ENCODE assay signal across 11 mouse cellular contexts in the genomic region with DNA sequence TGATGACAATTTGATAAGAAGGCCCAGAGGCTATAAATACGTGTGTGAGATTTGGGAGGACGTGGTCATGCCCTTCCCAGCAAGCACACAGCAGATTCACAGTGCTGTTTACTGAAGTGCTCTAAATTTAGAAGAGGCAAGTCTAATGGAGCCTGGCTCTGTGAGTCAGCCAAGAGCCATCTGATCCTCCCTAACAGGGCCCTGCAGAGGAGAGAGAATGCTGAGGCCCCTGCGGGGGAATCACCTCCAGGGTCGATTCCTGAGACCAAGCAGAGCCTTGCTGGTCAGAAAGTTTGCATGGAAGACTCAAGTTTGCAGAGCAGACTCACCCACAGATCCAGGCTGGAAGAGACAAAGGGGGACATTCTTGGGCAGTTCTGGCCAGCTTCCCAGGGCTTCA. TPM values are rescaled to one million over a fixed set of nuclear protein-coding genes. Genes with fewer than 3 reads are reported as not detected.
DNase-seq lines count a peak whose midpoint lies in the region; ATAC-seq lines count a peak whose summit lies in the region.
"Had no signal": no experiment of that assay in that cellular context is flagged by ENCODE, and none has a peak within 500 bp of the region (broad histone marks: within the 10 kb centered on the region; RNA-seq: fewer than 3 reads in every experiment).

No protein-coding gene starts in this region.

- H3K27me3 ChIP-seq in lung, embryonic 15.5 days, result no peaks in the 10 kb centered on the region
- no peaks in the 10 kb centered on the region for H3K27me3 ChIP-seq in stomach, embryonic 14.5 days (ENCODE audit: control insufficient read depth, insufficient read depth, low read length)
- H3K27me3 ChIP-seq: midbrain, embryonic 15.5 days had no signal

- no peak overlapping the region for H3K4me3 ChIP-seq in lung, embryonic 15.5 days
- H3K4me3 ChIP-seq in stomach, embryonic 14.5 days (ENCODE audit: low read depth, low read length), result no peak overlapping the region
- H3K4me3 ChIP-seq: midbrain, embryonic 15.5 days had no signal

- H3K27ac ChIP-seq in lung, embryonic 15.5 days, result peak overlapping the region; percentile 71
- H3K27ac ChIP-seq in stomach, embryonic 14.5 days (ENCODE audit: low read length), result peak overlapping the region; percentile 76
- H3K27ac ChIP-seq: midbrain, embryonic 15.5 days had no signal

- no peak overlapping the region for H3K9ac ChIP-seq in lung, embryonic 15.5 days
- H3K9ac ChIP-seq in stomach, embryonic 14.5 days (replicated peaks; ENCODE audit: low read depth, low read length), result no peak overlapping the region
- H3K9ac ChIP-seq: midbrain, embryonic 15.5 days had no signal

- H3K4me2 ChIP-seq in lung, embryonic 15.5 days, result no peak overlapping the region
- H3K4me2 ChIP-seq in stomach, embryonic 14.5 days (replicated peaks; ENCODE audit: low read depth, low read length), result no peak overlapping the region
- H3K4me2 ChIP-seq: midbrain, embryonic 15.5 days had no signal

- peaks cover 18% of the 10 kb centered on the region for H3K4me1 ChIP-seq in lung, embryonic 15.5 days
- H3K4me1 ChIP-seq in stomach, embryonic 14.5 days (ENCODE audit: control insufficient read depth, insufficient read depth, low read length), result peaks cover 24% of the 10 kb centered on the region
- H3K4me1 ChIP-seq: midbrain, embryonic 15.5 days had no signal

- H3K9me3 ChIP-seq in lung, embryonic 15.5 days, result no peaks in the 10 kb centered on the region
- H3K9me3 ChIP-seq in stomach, embryonic 14.5 days (ENCODE audit: control insufficient read depth, low read depth, low read length), result no peaks in the 10 kb centered on the region
- H3K9me3 ChIP-seq: midbrain, embryonic 15.5 days had no signal

- ATAC-seq in lung, embryonic 15.5 days (ENCODE audit: borderline replicate concordance, extremely low read depth, low FRiP score, low TSS enrichment), result peak; percentile 75; the same call in 1 of the 2 replicates
- peak; percentile 76; the same call in 1 of the 2 replicates for ATAC-seq in stomach, embryonic 14.5 days (ENCODE audit: insufficient number of reproducible peaks, insufficient read depth, low FRiP score, low read depth)
- ATAC-seq in monocyte, adult 5-6 weeks (replicated peaks; ENCODE audit: insufficient number of reproducible peaks, low FRiP score, low TSS enrichment, poor library complexity, severe bottlenecking), result no peak
- ATAC-seq: forebrain, embryonic 14.5 days; midbrain, embryonic 15.5 days had no signal

- WGBS in lung, embryonic 15.5 days, result 15% methylated on average over 4 of the region's 4 CpGs
- 5% methylated on average over 4 of the region's 4 CpGs for WGBS in stomach, embryonic 14.5 days

- DNase-seq in adrenal gland, postnatal 10 days, result peak; percentile 38
- DNase-seq in adrenal gland, postnatal 25 days, result no peak
- DNase-seq in lung, postnatal 14 days, result no peak
- peak; percentile 49 for DNase-seq in heart, adult 8-10 months (ENCODE audit: low spot score)
- DNase-seq in right cerebral cortex, postnatal 14 days, result no peak

- no peaks in the 10 kb centered on the region for H3K36me3 ChIP-seq in lung, embryonic 15.5 days
- no peaks in the 10 kb centered on the region for H3K36me3 ChIP-seq in stomach, embryonic 14.5 days (ENCODE audit: control insufficient read depth, insufficient read depth, low read length)
- H3K36me3 ChIP-seq: midbrain, embryonic 15.5 days had no signal

RNA-seq across cellular contexts. Expression of gene 1110002E22Rik, which starts 10.9 kb away (rescaled TPM):
- total RNA-seq in adrenal gland, postnatal 10 days (2021), result 10 to 100 TPM in 1 of 2 experiments, 1 to 10 TPM in 1; 2.5 to 11.6 TPM
- 0.09 and 0.10 TPM in 2 replicates for total RNA-seq in adrenal gland, postnatal 25 days (2021)
- polyA plus RNA-seq in lung, embryonic 15.5 days (2015; fragmentation: Nextera tagmentation; extraction: Ambion mirVana), result 0.48 and 0.64 TPM in 2 replicates
- total RNA-seq in heart, adult 8-10 months (2022), result 10 to 100 TPM; 40.6 to 58.5 (median 50.8) TPM
- polyA plus RNA-seq in stomach, embryonic 14.5 days (2014; fragmentation: Nextera tagmentation; extraction: Ambion mirVana), result 0.04 and 0.16 TPM in 2 replicates
- total RNA-seq in monocyte, adult 5-6 weeks (2017), result not detected in 3 replicates

RNA-seq across cellular contexts. Expression of gene Gm5105, which starts 13.2 kb away (rescaled TPM):
- under 1 TPM in 1 of 2 experiments, not detected in 1; 0.33 TPM for total RNA-seq in adrenal gland, postnatal 10 days (2021)
- not detected in 2 replicates for total RNA-seq in adrenal gland, postnatal 25 days (2021)
- 0.13 and 0.15 TPM in 2 replicates for polyA plus RNA-seq in lung, embryonic 15.5 days (2015; fragmentation: Nextera tagmentation; extraction: Ambion mirVana)
- total RNA-seq in heart, adult 8-10 months (2022), result 1 to 10 TPM in 2 of 4 experiments, under 1 TPM in 2; 0.76 to 1.6 (median 1.1) TPM
- polyA plus RNA-seq in stomach, embryonic 14.5 days (2014; fragmentation: Nextera tagmentation; extraction: Ambion mirVana), result not detected in 2 replicates
- total RNA-seq in monocyte, adult 5-6 weeks (2017), result 0.57 TPM in 1 of 3 replicates, not detected in the others
- total RNA-seq: adrenal gland, adult 18-20 months had no signal
- polyA plus RNA-seq: forebrain, embryonic 14.5 days had no signal

Comparison
In these comparisons a context has a peak if more than half of its experiments do, and no peak if none do; other contexts are left out.
1. DNase-seq: peak in adrenal gland, postnatal 10 days (single experiment) and heart, adult 8-10 months (single experiment); none in adrenal gland, postnatal 25 days (single experiment), lung, postnatal 14 days (single experiment) and right cerebral cortex, postnatal 14 days (single experiment).